ENCODE assay signal across 10 mouse cellular contexts in genomic region chr8:120510863-120511457, GRCm38 (mm10).
DNase-seq lines count a peak whose midpoint lies in the region; ATAC-seq and TF ChIP-seq lines count a peak whose summit lies in the region.
"Had no signal": no experiment of that assay in that cellular context is flagged by ENCODE, and none has a peak within 500 bp of the region (broad histone marks: within the 10 kb centered on the region; RNA-seq: fewer than 3 reads in every experiment).

No protein-coding gene starts in this region.

- peaks cover 58 to 80% of the 10 kb centered on the region in 2 experiments for H3K4me1 ChIP-seq in heart, embryonic 14.5 days (ENCODE audit: control insufficient read depth in 2 of 2, insufficient read depth in 2 of 2, low read length in 2 of 2)
- H3K4me1 ChIP-seq in embryonic facial prominence, embryonic 15.5 days, result peaks cover 83% of the 10 kb centered on the region
- peaks cover 19% of the 10 kb centered on the region for H3K4me1 ChIP-seq in intestine, postnatal 0 days (replicated peaks; ENCODE audit: control insufficient read depth, insufficient read depth, low read length)

- no peaks in the 10 kb centered on the region for H3K27me3 ChIP-seq in heart, embryonic 14.5 days (ENCODE audit: control insufficient read depth, insufficient read depth, low read length)
- H3K27me3 ChIP-seq in embryonic facial prominence, embryonic 15.5 days, result no peaks in the 10 kb centered on the region
- H3K27me3 ChIP-seq in intestine, postnatal 0 days (replicated peaks; ENCODE audit: control insufficient read depth, insufficient read depth, low read length), result no peaks in the 10 kb centered on the region

- no peaks in the 10 kb centered on the region; the same call in 1 of the 2 replicates for H3K36me3 ChIP-seq in heart, embryonic 14.5 days (ENCODE audit: control insufficient read depth, insufficient read depth, low read length)
- no peaks in the 10 kb centered on the region for H3K36me3 ChIP-seq in embryonic facial prominence, embryonic 15.5 days
- no peaks in the 10 kb centered on the region for H3K36me3 ChIP-seq in intestine, postnatal 0 days (ENCODE audit: control insufficient read depth, insufficient read depth)

- WGBS in heart, embryonic 14.5 days, result 15% methylated on average over 5 of the region's 5 CpGs
- 39% methylated on average over 5 of the region's 5 CpGs for WGBS in embryonic facial prominence, embryonic 15.5 days
- WGBS in intestine, postnatal 0 days, result 40% methylated on average over 5 of the region's 5 CpGs

- no peak for TF ChIP-seq CTCF in intestine, postnatal 0 days (IDR thresholded peaks at IDR 0.05; ENCODE audit: low read depth)

- H3K4me3 ChIP-seq in heart, embryonic 14.5 days (ENCODE audit: control insufficient read depth in 1 of 2, insufficient read depth in 1 of 2, low read depth in 1 of 2, low read length in 2 of 2), result no peak overlapping the region
- no peak overlapping the region for H3K4me3 ChIP-seq in embryonic facial prominence, embryonic 15.5 days (replicated peaks)
- H3K4me3 ChIP-seq in intestine, postnatal 0 days (ENCODE audit: low read depth, low read length), result no peak overlapping the region

- H3K9me3 ChIP-seq in heart, embryonic 14.5 days (ENCODE audit: control insufficient read depth, low read length), result no peaks in the 10 kb centered on the region
- H3K9me3 ChIP-seq in embryonic facial prominence, embryonic 15.5 days (replicated peaks), result no peaks in the 10 kb centered on the region
- H3K9me3 ChIP-seq in intestine, postnatal 0 days (ENCODE audit: control insufficient read depth), result no peaks in the 10 kb centered on the region

- peak overlapping the region; percentile 41 to 67; a peak in 3 of 4 replicates for H3K27ac ChIP-seq in heart, embryonic 14.5 days (replicated peaks in 1 of 2; ENCODE audit: control insufficient read depth in 1 of 2, insufficient read depth in 1 of 2, low read depth in 2 of 2, low read length in 2 of 2)
- H3K27ac ChIP-seq in embryonic facial prominence, embryonic 15.5 days (replicated peaks), result peak overlapping the region; percentile 36; the same call in 1 of the 2 replicates
- no peak overlapping the region for H3K27ac ChIP-seq in intestine, postnatal 0 days (ENCODE audit: low read depth, low read length)

- no peak for DNase-seq in heart, postnatal 4 days
- peak; percentile 62 for DNase-seq in ES-CJ7 (ENCODE audit: low read depth, low spot score)
- no peak for DNase-seq in cerebellum, adult 9-10 months
- DNase-seq in layer of hippocampus, adult 11-12 months (ENCODE audit: low spot score), result no peak
- DNase-seq: right cerebral cortex, postnatal 25 days; thymus, postnatal 25 days had no signal

- peak overlapping the region; percentile 16; the same call in 1 of the 2 replicates for H3K4me2 ChIP-seq in heart, embryonic 14.5 days (ENCODE audit: low read length)
- no peak overlapping the region for H3K4me2 ChIP-seq in embryonic facial prominence, embryonic 15.5 days (replicated peaks)
- 0 out of 2 replicates have a peak overlapping the region, but pooled peaks have one; percentile 9 for H3K4me2 ChIP-seq in intestine, postnatal 0 days (replicated peaks; ENCODE audit: low read depth)

- ATAC-seq in heart, embryonic 14.5 days (ENCODE audit: insufficient number of reproducible peaks, insufficient read depth, low FRiP score, low read depth), result 0 out of 2 replicates have a peak, but pooled peaks have one; percentile 6
- ATAC-seq in embryonic facial prominence, embryonic 15.5 days (ENCODE audit: insufficient number of reproducible peaks, low FRiP score, low TSS enrichment, low read depth), result no peak
- no peak for ATAC-seq in intestine, postnatal 0 days
- no peak for ATAC-seq in cerebellum, adult (ENCODE audit: insufficient number of reproducible peaks, low FRiP score, low TSS enrichment)

- H3K9ac ChIP-seq in heart, embryonic 14.5 days (ENCODE audit: low read length), result peak overlapping the region; percentile 59
- H3K9ac ChIP-seq in embryonic facial prominence, embryonic 15.5 days, result no peak overlapping the region
- H3K9ac ChIP-seq in intestine, postnatal 0 days (ENCODE audit: low read depth, low read length), result no peak overlapping the region
